In the genomic region with DNA sequence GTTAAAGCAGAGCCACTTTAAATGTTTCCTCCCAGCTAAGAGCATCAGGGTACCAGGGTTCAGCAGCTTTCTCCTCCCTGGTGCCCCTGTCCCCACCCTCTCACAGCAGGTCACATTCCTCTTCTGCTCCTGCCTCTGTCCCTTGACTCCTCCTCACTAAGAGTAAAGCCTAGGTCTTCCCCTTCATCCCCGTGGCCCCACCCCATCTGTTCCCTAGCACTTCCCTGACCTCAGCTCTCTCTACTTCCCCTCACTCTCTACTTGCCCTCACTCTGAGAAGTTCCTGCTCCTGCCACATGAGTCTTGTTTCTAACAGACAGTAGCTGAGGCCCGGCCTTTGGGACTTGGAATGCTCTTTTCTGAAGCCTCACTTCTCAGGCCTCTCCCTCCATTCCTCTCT, we compare ENCODE assay signal across 22 mouse cellular contexts. TPM values are rescaled to one million over a fixed set of nuclear protein-coding genes. Genes with fewer than 3 reads are reported as not detected.
"Had no signal": no experiment of that assay in that cellular context is flagged by ENCODE, and none has a peak within 500 bp of the region (broad histone marks: within the 10 kb centered on the region; RNA-seq: fewer than 3 reads in every experiment).

No protein-coding gene starts in this region.

- ATAC-seq: liver, embryonic 12.5 days; midbrain, embryonic 15.5 days had no signal

- DNase-seq: kidney, postnatal 10 days; kidney, postnatal 36 days; layer of hippocampus, postnatal 36 days; left cerebral cortex, postnatal 4 days; lung, adult 18-20 months; lung, postnatal 10 days; lung, postnatal 36 days; right cerebral cortex, adult 18-20 months; right cerebral cortex, postnatal 14 days; right cerebral cortex, postnatal 4 days; thymus, postnatal 36 days had no signal

RNA-seq across cellular contexts. Expression of gene Foxp3, which starts 10.4 kb away (rescaled TPM):
- total RNA-seq: left cerebral cortex, postnatal 14 days had no signal
- polyA plus RNA-seq: kidney, embryonic 15.5 days; limb, embryonic 12.5 days; limb, embryonic 15.5 days; lung, embryonic 15.5 days had no signal

RNA-seq across cellular contexts. Expression of gene Cacna1f, which starts 43.8 kb away (rescaled TPM):
- total RNA-seq: layer of hippocampus, postnatal 10 days; layer of hippocampus, postnatal 36 days had no signal
- polyA plus RNA-seq: kidney, embryonic 15.5 days; limb, embryonic 12.5 days; lung, embryonic 15.5 days; midbrain, embryonic 12.5 days; neural tube, embryonic 12.5 days; stomach, embryonic 15.5 days had no signal
